Mouse (Mus musculus) C2C12 (cell line): ENCODE data around the gene Sox5.

Experiments
- CEBPB ChIP-seq: IDR thresholded peaks from one replicate; pipeline ENCODE4 v1.6.1; 2011; ENCODE audit warnings: low read depth, mild to moderate bottlenecking, control low read depth, moderate library complexity
- CTCF ChIP-seq: IDR thresholded peaks from one replicate; pipeline ENCODE4 v1.5.1; 2011; ENCODE audit not compliant: control insufficient read depth, insufficient read depth, insufficient read length
- MAX ChIP-seq: IDR thresholded peaks from one replicate; pipeline ENCODE4 v1.6.1; 2011; ENCODE audit warnings: mild to moderate bottlenecking, control low read depth
- USF1 ChIP-seq: IDR thresholded peaks from one replicate; pipeline ENCODE4 v1.6.1; 2011; ENCODE audit warnings: low read depth, mild to moderate bottlenecking, control low read depth, moderate library complexity

- TF ChIP-seq CTCF = no peak
- TF ChIP-seq MAX = no peak
- TF ChIP-seq USF1 = no peak
- TF ChIP-seq CEBPB = no peak
Observed at GRCm38 (mm10) chr6:144452200-144452977, 329.4 kb downstream of the Sox5 start.
